Mouse (Mus musculus) midbrain, embryonic 14.5 days (tissue): ENCODE results near the gene Gm36079. TPM values are rescaled to one million over a fixed set of nuclear protein-coding genes. Genes with fewer than 3 reads are reported as not detected.
"Not testable (repeated sequence)": the region's sequence is repeated elsewhere in the genome, so short reads cannot be mapped to it uniquely, and the experiment has no call there.

ENCODE experiments used
- ATAC-seq: fragments of 200-750 bp; cut with Nextera tagmentation; 2 replicates; pipeline ENCODE4 v1.8.0; 2017; ENCODE audit warnings: moderate number of reproducible peaks, moderate library complexity; ENCODE audit not compliant: low FRiP score, low TSS enrichment
- DNase-seq: peaks from one replicate; pipeline ENCODE4 v3.0.0-alpha.2; 2015
- H3K27ac ChIP-seq: fragments of 300-500 bp; sonication (generic); replicated peaks from 2 replicates; pipeline ENCODE4 v1.5.1; 2014; ENCODE audit warnings: mild to moderate bottlenecking, low read depth, low read length, moderate library complexity
- H3K27me3 ChIP-seq: fragments of 300-500 bp; sonication (generic); 2 replicates; pipeline ENCODE4 v1.6.1; 2014; ENCODE audit warnings: low read length, control low read depth, mixed read lengths; ENCODE audit not compliant: control insufficient read depth, insufficient read depth
- H3K36me3 ChIP-seq: fragments of 300-500 bp; sonication (generic); 2 replicates; pipeline ENCODE4 v1.6.1; 2014; ENCODE audit warnings: low read length, control low read depth; ENCODE audit not compliant: control insufficient read depth, insufficient read depth
- H3K4me1 ChIP-seq: fragments of 300-500 bp; sonication (generic); 2 replicates; pipeline ENCODE4 v1.6.1; 2014; ENCODE audit warnings: mild to moderate bottlenecking, antibody characterized with exemption, low read length, control low read depth; ENCODE audit not compliant: control insufficient read depth, insufficient read depth
- H3K4me2 ChIP-seq: fragments of 300-500 bp; sonication (generic); 2 replicates; pipeline ENCODE4 v1.6.1; 2014; ENCODE audit warnings: mild to moderate bottlenecking, low read length, moderate library complexity
- H3K4me3 ChIP-seq: fragments of 300-500 bp; sonication (generic); replicated peaks from 2 replicates; pipeline ENCODE4 v1.5.1; 2014; ENCODE audit warnings: low read depth, low read length
- H3K9ac ChIP-seq: fragments of 300-500 bp; sonication (generic); replicated peaks from 2 replicates; pipeline ENCODE4 v1.6.1; 2014; ENCODE audit warnings: mild to moderate bottlenecking, low read length, moderate library complexity
- H3K9me3 ChIP-seq: fragments of 300-500 bp; sonication (generic); 2 replicates; pipeline ENCODE4 v1.6.1; 2016; ENCODE audit warnings: low read length, control low read depth, mixed read lengths; ENCODE audit not compliant: control insufficient read depth
- WGBS: fragments of 180-500 bp; shearing (Covaris S2); extraction: QIAGEN DNeasy Blood & Tissue Kit; methylation state at CpG from one replicate; pipeline ENCODE4 v1.1.7; 2014; 5-methylcytosine and 5-hydroxymethylcytosine counted together
- polyA plus RNA-seq: library from polyadenylated mRNA; unstranded; fragments of >200 nt; fragmentation: Nextera tagmentation; extraction: Ambion mirVana; gene quantifications from 2 replicates; pipeline ENCODE4 v1.2.1, GENCODE M21; 2014

Gene Gm36079
- polyA plus RNA-seq, 1 experiment from 2014 or later = not detected

DNA sequence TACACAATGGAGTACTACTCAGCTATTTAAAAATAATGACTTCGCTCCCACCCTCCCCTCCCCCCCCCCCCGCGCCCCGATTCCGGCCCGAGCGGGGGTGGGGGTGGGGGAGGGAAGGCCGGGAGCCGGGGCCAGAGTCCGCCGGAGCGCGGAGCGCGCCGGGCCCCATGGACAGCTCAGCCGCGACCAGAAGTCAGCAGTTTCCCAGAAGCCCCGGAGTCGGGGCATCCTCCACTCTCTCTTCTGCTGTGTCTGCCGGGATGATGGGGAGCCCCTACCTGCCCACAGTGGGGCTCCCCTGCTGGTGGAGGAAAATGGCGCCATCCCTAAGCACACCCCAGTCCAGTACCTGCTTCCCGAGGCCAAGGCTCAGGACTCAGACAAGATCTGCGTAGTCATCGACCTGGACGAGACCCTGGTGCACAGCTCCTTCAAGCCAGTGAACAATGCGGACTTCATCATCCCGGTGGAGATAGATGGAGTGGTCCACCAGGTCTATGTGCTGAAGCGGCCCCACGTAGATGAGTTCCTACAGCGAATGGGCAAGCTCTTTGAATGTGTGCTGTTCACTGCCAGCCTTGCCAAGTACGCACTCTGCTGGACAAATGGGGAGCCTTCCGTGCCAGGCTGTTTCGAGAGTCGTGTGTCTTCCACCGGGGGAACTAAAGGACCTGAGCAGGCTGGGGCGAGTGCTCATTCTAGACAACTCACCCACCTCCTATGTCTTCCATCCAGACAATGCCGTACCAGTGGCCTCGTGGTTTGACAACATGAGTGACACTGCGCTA, 19.8 kb upstream of the Gm36079 start:
- not testable (repeated sequence) for ATAC-seq, DNase-seq, H3K4me3 ChIP-seq, H3K4me1 ChIP-seq, H3K4me2 ChIP-seq, H3K27ac ChIP-seq, H3K36me3 ChIP-seq, H3K9ac ChIP-seq, H3K9me3 ChIP-seq, H3K27me3 ChIP-seq
- WGBS = under 1% methylated on average over 22 of the region's 40 CpGs

DNA sequence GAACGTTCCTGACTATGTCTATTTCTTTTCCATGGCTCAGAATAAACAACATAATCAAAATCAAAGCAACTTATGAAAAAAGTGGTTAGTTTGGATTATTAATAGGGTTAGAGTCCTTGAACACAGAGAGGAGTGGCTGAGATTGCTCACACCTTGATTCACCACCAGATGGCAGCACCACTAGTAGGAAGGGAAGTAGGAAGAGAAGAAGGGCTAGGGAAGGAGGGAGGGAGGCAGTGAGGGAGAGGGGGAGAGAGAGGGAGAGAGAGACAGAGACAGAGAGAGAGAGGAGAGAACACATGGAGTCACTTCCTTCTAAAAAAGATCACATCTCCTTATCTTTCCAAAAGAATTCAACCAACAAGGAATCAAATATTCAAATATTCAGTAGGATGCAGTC, 14.3 kb upstream of the Gm36079 start:
- H3K27me3 ChIP-seq = not testable (repeated sequence)
- WGBS = no CpG with 5 or more reads among the region's 1 CpGs

DNA sequence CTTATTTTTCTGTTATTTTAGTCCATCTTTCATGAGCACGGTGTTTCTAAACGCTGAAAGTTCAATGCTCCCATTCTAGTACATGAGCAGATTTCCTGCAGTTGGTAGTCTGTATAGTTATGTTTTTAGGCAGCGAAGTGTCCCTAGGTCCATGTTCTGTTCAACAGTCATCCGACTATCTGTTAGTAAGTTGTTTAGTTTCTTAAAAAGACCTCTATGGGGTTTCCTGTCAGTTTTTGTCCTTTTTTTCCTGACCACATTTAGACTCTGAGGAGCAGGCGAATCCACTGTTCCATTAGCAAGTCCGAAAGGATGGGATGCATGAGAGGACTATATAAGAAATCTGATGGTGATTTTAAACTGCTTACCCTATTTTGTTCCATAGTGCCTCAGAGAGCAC, 11.1 kb upstream of the Gm36079 start:
- not testable (repeated sequence) for H3K4me2 ChIP-seq, H3K27me3 ChIP-seq, H3K9me3 ChIP-seq, H3K36me3 ChIP-seq, H3K4me1 ChIP-seq, ATAC-seq, H3K9ac ChIP-seq, H3K4me3 ChIP-seq, H3K27ac ChIP-seq
- DNase-seq = peak; percentile 22
- WGBS = 3% methylated on average over 6 of the region's 6 CpGs

More for the DNA sequence above, 14.3 kb upstream of the Gm36079 start:
- H3K9ac ChIP-seq, H3K9me3 ChIP-seq, H3K27ac ChIP-seq, H3K4me1 ChIP-seq, H3K4me2 ChIP-seq, ATAC-seq, H3K4me3 ChIP-seq, H3K36me3 ChIP-seq: not testable (repeated sequence)
- peak; percentile 41 for DNase-seq

GRCm38 (mm10) chr13:120036577-120037115, 9.8 kb upstream of the Gm36079 start:
- not testable (repeated sequence) for DNase-seq, H3K4me2 ChIP-seq, H3K27ac ChIP-seq, H3K27me3 ChIP-seq, H3K9me3 ChIP-seq, H3K4me1 ChIP-seq, H3K9ac ChIP-seq, H3K36me3 ChIP-seq, H3K4me3 ChIP-seq, ATAC-seq
- under 1% methylated on average over 23 of the region's 25 CpGs for WGBS

- H3K36me3 ChIP-seq, ATAC-seq, H3K4me2 ChIP-seq, H3K9ac ChIP-seq, H3K4me1 ChIP-seq, H3K4me3 ChIP-seq, H3K9me3 ChIP-seq, DNase-seq, H3K27ac ChIP-seq, H3K27me3 ChIP-seq: not testable (repeated sequence)
- WGBS = 0% methylated on average over 7 of the region's 18 CpGs
Measured at GRCm38 (mm10) chr13:120035151-120035550, 8.3 kb upstream of the Gm36079 start.

DNA sequence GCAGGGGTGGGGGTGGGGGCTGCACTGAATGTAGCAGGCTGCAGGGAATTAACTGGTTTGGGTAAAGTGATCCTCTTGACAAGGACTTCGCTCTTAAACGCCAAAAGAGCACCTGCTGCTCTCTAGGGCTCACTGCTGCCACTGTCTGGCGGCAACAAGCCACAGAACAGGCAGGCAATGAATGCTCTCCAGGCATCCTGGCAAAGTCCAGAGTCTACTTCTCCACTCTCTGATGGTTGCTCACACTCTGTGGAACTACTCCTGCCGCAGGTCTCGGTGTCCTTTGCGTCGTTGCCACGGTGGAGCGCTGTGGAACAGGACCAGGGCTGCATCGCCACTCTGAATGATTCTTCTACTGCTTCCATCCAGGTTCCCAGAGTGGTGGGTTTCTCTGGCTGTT, 7.8 kb upstream of the Gm36079 start:
- peak; percentile 8; the same call in 1 of the 2 replicates for ATAC-seq
- WGBS = 0% methylated on average over 2 of the region's 10 CpGs
- H3K4me1 ChIP-seq, H3K27me3 ChIP-seq, DNase-seq, H3K9ac ChIP-seq, H3K27ac ChIP-seq, H3K4me3 ChIP-seq, H3K36me3 ChIP-seq, H3K9me3 ChIP-seq, H3K4me2 ChIP-seq: not testable (repeated sequence)

- not testable (repeated sequence) for H3K9ac ChIP-seq, H3K4me3 ChIP-seq, H3K27me3 ChIP-seq, H3K27ac ChIP-seq, H3K9me3 ChIP-seq, H3K36me3 ChIP-seq, H3K4me1 ChIP-seq, ATAC-seq, H3K4me2 ChIP-seq
- DNase-seq = peak; percentile 12
- 2% methylated on average over 16 of the region's 19 CpGs for WGBS
Measured at GRCm38 (mm10) chr13:120033516-120034190, 6.8 kb upstream of the Gm36079 start.

GRCm38 (mm10) chr13:120031676-120032075, 4.9 kb upstream of the Gm36079 start:
- not testable (repeated sequence) for DNase-seq, H3K27me3 ChIP-seq, H3K9ac ChIP-seq, H3K4me3 ChIP-seq, H3K27ac ChIP-seq, H3K4me2 ChIP-seq, ATAC-seq, H3K4me1 ChIP-seq, H3K9me3 ChIP-seq, H3K36me3 ChIP-seq
- WGBS = under 1% methylated on average over 12 of the region's 16 CpGs
